Mouse (Mus musculus) ES-E14 (cell line): Measurements from ENCODE around the gene Gm28778.

Source experiments
- HCFC1 ChIP-seq: IDR thresholded peaks from 2 replicates; pipeline ENCODE4 v1.6.1; 2012; ENCODE audit warnings: low read length, inconsistent platforms, borderline replicate concordance; ENCODE audit not compliant: insufficient read depth
- MAFK ChIP-seq: IDR thresholded peaks from 2 replicates; pipeline ENCODE4 v1.6.1; 2014; ENCODE audit warnings: mild to moderate bottlenecking, low read depth, low read length, inconsistent platforms; ENCODE audit not compliant: insufficient read depth
- ZC3H11A ChIP-seq: IDR thresholded peaks from 2 replicates; pipeline ENCODE4 v1.6.1; 2012; ENCODE audit warnings: low read depth, mild to moderate bottlenecking, inconsistent platforms, low read length, borderline replicate concordance

DNA sequence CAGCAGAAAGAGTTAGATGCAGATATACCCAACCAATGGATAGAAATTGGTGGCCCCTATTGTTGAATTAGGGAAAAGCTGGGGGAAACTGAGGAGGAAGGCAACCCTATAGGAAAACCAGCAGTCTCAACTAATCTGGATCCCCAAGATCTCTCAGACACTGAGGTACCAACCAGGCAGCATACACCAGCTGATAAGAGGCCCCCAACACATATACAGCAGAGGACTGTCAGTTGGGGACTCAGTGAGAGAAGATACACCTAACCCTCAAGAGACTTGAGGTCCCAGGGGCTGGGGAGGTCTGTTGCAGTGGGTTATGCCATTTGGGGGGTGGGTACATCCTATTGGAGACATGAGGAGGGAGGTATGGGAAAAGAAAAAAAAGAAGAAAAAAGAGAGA, 38.6 kb downstream of the Gm28778 start:
- TF ChIP-seq ZC3H11A (no peak), MAFK (no peak), HCFC1 (no peak)
